Mouse (Mus musculus): ENCODE measurements around the gene Etfdh.

GRCm38 (mm10) chr3:79609886-79610285, 19.4 kb downstream of the Etfdh start:
- TF ChIP-seq CTCF (IDR thresholded peaks at IDR 0.05; ENCODE audit: low read depth, low read length) (no peak), POLR2A (IDR thresholded peaks at IDR 0.05; ENCODE audit: borderline replicate concordance, low read depth, low read length) (no peak)
